Mouse (Mus musculus) bone marrow macrophage, adult 2 months (primary cell): ENCODE measurements around the gene Slc22a6.

ENCODE experiments used
- CTCF ChIP-seq: IDR thresholded peaks from 2 replicates; pipeline ENCODE4 v1.5.1; 2012; ENCODE audit warnings: low read depth, mild to moderate bottlenecking, low read length, moderate library complexity
- POLR2A ChIP-seq: IDR thresholded peaks from 2 replicates; pipeline ENCODE4 v1.6.1; 2012; ENCODE audit warnings: mild to moderate bottlenecking, low read depth, low read length, borderline replicate concordance

GRCm38 (mm10) chr19:8656341-8656740 lies 38.5 kb downstream of the Slc22a6 start:
- TF ChIP-seq POLR2A (no peak), CTCF (no peak)
